15 mouse cellular contexts compared by ENCODE assay signal in genomic region chrX:143030371-143031010, GRCm38 (mm10).
DNase-seq lines count a peak whose midpoint lies in the region; ATAC-seq lines count a peak whose summit lies in the region.
"Had no signal": no experiment of that assay in that cellular context is flagged by ENCODE, and none has a peak within 500 bp of the region (broad histone marks: within the 10 kb centered on the region; RNA-seq: fewer than 3 reads in every experiment).

No protein-coding gene starts in this region.

- ATAC-seq in heart, embryonic 13.5 days (ENCODE audit: extremely low read depth, insufficient number of reproducible peaks, low FRiP score, low TSS enrichment) = no peak
- no peak for ATAC-seq in neural tube, embryonic 12.5 days (ENCODE audit: low FRiP score, low read depth)
- no peak for ATAC-seq in neural tube, embryonic 15.5 days (ENCODE audit: low FRiP score)
- ATAC-seq: forebrain, postnatal 0 days had no signal

- 33% methylated on average over 10 of the region's 10 CpGs for WGBS in heart, embryonic 13.5 days
- WGBS in neural tube, embryonic 12.5 days = 27% methylated on average over 10 of the region's 10 CpGs
- WGBS in neural tube, embryonic 15.5 days = 27% methylated on average over 10 of the region's 10 CpGs

- intact Hi-C loops in heart, postnatal 14 days (cut with DNase I) = no loop called here

- H3K4me2 ChIP-seq in heart, embryonic 13.5 days = peak overlapping the region; percentile 43
- H3K4me2 ChIP-seq in neural tube, embryonic 12.5 days (replicated peaks) = peak overlapping the region; percentile 12; the same call in 1 of the 2 replicates
- H3K4me2 ChIP-seq in neural tube, embryonic 15.5 days = no peak overlapping the region
- H3K4me2 ChIP-seq: liver, embryonic 11.5 days had no signal

- no peak overlapping the region for H3K4me3 ChIP-seq in heart, embryonic 13.5 days
- no peak overlapping the region for H3K4me3 ChIP-seq in neural tube, embryonic 12.5 days
- H3K4me3 ChIP-seq in neural tube, embryonic 15.5 days (replicated peaks) = no peak overlapping the region

- H3K36me3 ChIP-seq in heart, embryonic 13.5 days = no peaks in the 10 kb centered on the region
- no peaks in the 10 kb centered on the region for H3K36me3 ChIP-seq in neural tube, embryonic 12.5 days
- H3K36me3 ChIP-seq in neural tube, embryonic 15.5 days = no peaks in the 10 kb centered on the region

- H3K9me3 ChIP-seq in heart, embryonic 13.5 days = no peaks in the 10 kb centered on the region
- no peaks in the 10 kb centered on the region for H3K9me3 ChIP-seq in neural tube, embryonic 12.5 days
- no peaks in the 10 kb centered on the region for H3K9me3 ChIP-seq in neural tube, embryonic 15.5 days (replicated peaks)

- H3K4me1 ChIP-seq in heart, embryonic 13.5 days = peaks cover 4% of the 10 kb centered on the region; the same call in 1 of the 2 replicates
- no peaks in the 10 kb centered on the region for H3K4me1 ChIP-seq in neural tube, embryonic 12.5 days
- no peaks in the 10 kb centered on the region for H3K4me1 ChIP-seq in neural tube, embryonic 15.5 days

- H3K27me3 ChIP-seq in heart, embryonic 13.5 days (replicated peaks) = peaks cover 3% of the 10 kb centered on the region; the same call in 1 of the 2 replicates
- H3K27me3 ChIP-seq in neural tube, embryonic 12.5 days (replicated peaks) = no peaks in the 10 kb centered on the region
- peaks cover 7% of the 10 kb centered on the region; the same call in 1 of the 2 replicates for H3K27me3 ChIP-seq in neural tube, embryonic 15.5 days (replicated peaks)

- no peak overlapping the region for H3K9ac ChIP-seq in heart, embryonic 13.5 days
- no peak overlapping the region for H3K9ac ChIP-seq in neural tube, embryonic 12.5 days
- no peak overlapping the region for H3K9ac ChIP-seq in neural tube, embryonic 15.5 days (replicated peaks)
- H3K9ac ChIP-seq: forebrain, postnatal 0 days had no signal

- DNase-seq in heart, postnatal 14 days = no peak
- DNase-seq in induced T-regulatory cell, adult 2 months (ENCODE audit: low read depth) = peak; percentile 39
- DNase-seq in right cerebral cortex, postnatal 25 days = no peak
- DNase-seq in layer of hippocampus, adult 8-10 months (ENCODE audit: low spot score in 2 of 2) = no peak
- no peak for DNase-seq in urinary bladder, postnatal 25 days (ENCODE audit: low spot score)
- DNase-seq: adrenal gland, adult 2 months; cerebellum, postnatal 36 days; forebrain, postnatal 0 days; gastrocnemius, postnatal 25 days; kidney, adult 11 months; spleen, adult 18-20 months had no signal

- no peak overlapping the region for H3K27ac ChIP-seq in heart, embryonic 13.5 days (replicated peaks)
- no peak overlapping the region for H3K27ac ChIP-seq in neural tube, embryonic 12.5 days
- H3K27ac ChIP-seq in neural tube, embryonic 15.5 days (replicated peaks) = no peak overlapping the region
